Mouse (Mus musculus) layer of hippocampus, postnatal 10 days (tissue): ENCODE measurements around the gene Dcdc2a. TPM values are rescaled to one million over a fixed set of nuclear protein-coding genes. Genes with fewer than 3 reads are reported as not detected.

ENCODE experiments used
- DNase-seq, 2 experiments: peaks; one replicate each; pipeline ENCODE4 v3.0.0; 2021; ENCODE audit warnings: low spot score in 2 of 2
- long read RNA-seq: library from polyadenylated mRNA; stranded (forward); transcript quantifications from one replicate; pipeline ENCODE4 v2.0.0, GENCODE M21; 2023
- total RNA-seq, 2 experiments: library from RNA; stranded (reverse); gene quantifications; 2 replicates each; pipeline ENCODE4 v1.2.3; 2021

Dcdc2a gene
- total RNA-seq: 10 to 100 TPM in 1 of 2 experiments, 1 to 10 TPM in 1; 9.1 to 11.8 TPM
- long read RNA-seq, full-length matches to known transcripts: 4 of 8 reads
- long read RNA-seq, partial matches to known transcripts: 0 of 8 reads
- long read RNA-seq, other reads (novel, unspliced or antisense): 4 of 8 reads

GRCm38 (mm10) chr13:25055873-25056667, at the start of gene Dcdc2a:
Gene Dcdc2a (plus strand): TSS chr13:25056004.
- DNase-seq: peak; percentile 10 to 14

DNA sequence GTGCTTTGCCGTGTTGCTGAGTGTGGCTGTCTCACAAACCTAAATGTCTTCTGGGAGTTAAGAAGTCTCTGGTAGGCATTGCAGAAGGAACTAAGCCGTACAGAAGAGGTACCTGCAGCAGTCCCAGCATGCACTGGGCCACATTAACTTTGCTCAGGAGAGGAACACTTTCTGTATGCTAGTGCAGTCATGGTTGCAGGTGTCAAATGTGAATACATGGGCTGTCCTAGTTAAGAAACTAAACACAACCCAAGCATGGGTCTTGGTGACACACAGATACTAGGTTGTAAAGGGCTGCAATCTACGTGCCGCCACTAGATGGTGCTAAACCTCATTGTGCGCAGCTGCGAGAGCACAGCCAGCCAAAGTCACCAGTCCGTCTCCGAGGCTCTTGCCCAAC, 48.7 kb upstream of the Dcdc2a start:
- DNase-seq: peak; percentile 63 to 64

- DNase-seq: no peak
Measured at GRCm38 (mm10) chr13:25018316-25018715, 37.5 kb upstream of the Dcdc2a start.

DNA sequence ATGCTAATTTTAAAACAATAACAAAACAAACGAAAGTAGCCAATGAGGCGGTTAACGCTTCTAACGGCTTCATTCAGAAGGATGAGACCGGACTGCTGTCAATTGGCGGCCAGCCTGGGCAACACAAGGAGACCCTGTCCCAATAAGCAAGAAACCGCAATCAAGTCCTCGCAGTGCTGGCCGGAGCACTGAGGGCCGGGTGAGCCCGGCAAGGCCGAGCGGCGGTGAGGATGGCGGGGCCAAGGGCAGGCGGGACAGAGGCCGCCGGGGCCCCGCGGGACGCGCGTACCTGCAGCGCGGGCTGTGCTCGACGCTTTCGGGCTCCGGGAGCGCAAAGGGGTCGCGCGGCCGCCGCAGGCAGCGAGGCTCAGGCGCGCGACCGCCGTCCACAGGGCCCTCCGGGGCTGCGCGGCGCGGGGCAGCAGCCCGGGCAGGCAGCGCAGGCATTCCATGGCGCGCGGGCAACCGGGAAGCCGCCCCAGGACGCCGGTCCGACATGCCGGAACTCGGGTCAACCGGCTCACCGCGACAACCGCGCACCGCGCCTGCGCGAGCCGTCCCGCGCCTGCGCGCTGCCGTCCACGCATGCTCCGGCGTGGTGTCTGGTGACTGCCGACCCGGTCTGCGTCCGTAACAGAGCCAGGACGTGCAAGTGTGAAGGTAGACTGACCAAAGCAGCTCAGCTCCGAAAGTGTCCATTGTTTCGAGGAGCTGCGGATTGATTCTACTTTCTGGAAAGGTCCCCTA, 35.8 kb upstream of the Dcdc2a start, which contains the start of gene Mrs2:
Gene Mrs2 (minus strand): TSS at position 587 of the 747 bp plus-strand sequence.
- peak; percentile 81 to 90 for DNase-seq

DNA sequence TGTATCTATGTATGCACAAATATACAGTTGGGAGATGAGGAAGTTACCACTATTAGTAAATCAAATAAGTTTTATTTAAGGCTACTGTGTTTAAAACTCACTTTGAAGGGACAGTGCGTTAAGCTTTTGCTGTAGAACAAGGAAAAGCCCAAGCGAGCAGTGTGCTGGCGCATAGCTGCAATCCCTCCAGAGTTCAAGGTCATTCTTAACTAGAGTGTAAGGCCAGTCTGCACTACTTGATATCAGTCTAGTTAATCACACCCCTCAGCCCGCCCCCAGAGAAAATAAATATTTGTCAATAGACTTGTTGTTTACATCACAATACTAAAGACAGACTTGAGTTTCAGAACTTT, 35.3 kb upstream of the Dcdc2a start:
- no peak for DNase-seq

- DNase-seq: no peak
Measured at GRCm38 (mm10) chr13:25022386-25022785, 33.4 kb upstream of the Dcdc2a start.

GRCm38 (mm10) chr13:25023129-25023528, 32.7 kb upstream of the Dcdc2a start:
- no peak for DNase-seq

DNA sequence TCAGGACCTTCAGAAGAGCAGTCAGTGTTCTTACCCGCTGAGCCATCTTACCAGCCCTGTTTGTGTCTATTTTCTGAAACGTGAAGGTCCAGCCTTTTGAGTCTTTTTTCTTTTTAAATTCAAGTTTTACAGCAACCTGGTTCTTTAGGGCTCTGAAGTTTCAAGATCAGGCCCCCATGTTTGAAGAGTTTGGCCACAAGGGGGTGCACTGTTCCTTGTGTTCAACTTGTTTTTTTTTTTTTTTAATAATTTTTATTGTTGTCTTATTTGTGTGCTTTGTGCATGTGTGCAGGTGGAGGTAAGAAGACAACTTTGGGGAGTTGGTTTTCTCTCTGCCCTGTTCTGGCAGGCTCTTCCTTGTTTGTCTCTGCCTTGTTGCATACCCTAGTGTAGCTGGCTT, 31.1 kb upstream of the Dcdc2a start:
- peak; percentile 25 to 52 for DNase-seq

DNA sequence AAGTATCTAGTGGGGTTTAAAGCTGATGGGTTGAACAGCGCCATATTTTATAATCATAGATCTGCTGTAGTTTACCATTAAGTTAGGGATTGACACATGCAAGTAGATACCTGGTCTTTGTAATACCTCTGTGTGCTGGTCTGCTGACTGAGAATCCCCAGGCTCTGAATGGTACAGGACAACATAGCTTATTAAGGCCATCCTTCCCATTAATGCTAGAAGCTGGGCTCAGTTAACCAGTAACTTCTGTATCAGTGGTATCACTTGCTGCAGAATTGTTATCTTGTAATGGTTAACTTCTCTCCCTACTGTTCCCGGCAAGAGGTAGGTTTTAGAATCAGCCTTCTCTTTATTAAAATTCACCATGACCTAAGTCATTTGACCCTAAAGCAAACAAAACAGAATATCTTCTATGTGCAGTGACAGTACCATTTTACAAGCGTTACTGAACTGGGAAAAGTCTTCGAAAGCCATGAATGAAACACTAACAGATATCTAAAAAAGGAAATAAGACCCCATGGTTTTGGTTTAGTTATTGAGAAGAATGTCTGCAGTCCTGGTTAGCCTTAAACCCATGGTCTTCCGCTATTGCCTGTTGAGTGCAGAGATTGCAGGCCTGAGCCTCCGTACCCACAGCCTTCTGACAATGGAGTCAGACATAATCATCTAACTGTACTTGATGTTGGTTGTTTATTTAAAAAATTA, 29.2 kb upstream of the Dcdc2a start:
- no peak for DNase-seq

- DNase-seq: no peak
Measured at GRCm38 (mm10) chr13:25027114-25027425, 28.7 kb upstream of the Dcdc2a start.

DNA sequence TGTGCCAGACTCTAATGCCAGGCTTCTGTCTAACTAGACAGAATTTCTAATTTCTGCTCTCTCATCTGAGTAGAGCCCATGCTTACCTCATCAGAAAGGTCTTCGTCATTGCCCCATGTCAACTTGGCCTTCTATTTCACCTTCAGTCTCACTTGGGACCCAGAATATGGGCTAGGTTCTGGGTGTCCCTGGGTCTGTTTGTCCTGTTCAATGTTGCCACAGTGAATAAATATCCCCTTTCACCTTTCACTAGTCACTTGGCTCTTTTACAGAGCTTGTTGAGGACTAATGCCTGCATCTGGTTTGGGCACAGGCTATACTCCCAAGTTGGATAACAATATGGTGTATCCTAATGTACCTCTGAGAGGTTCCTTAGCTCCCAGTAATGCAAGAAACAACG, 16.3 kb upstream of the Dcdc2a start:
- DNase-seq: no peak

DNA sequence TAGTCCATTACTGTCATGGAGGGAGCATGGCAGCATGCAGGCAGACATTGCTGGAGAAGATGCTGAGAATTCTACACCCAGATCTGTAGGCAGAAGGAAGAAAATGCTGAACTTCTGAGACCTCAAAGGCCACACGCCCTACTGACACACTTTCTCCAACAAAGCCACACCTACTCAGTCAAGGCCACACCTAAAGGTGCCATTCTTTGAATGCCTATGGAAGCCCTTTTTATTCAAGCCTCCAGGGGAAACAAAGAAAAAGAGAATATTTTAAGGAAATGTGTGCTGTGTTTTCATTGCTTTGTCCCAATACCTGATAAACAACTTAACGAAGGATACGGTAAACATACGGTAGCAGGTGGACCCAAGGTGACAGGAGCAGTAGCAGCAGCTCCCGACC, 3.1 kb upstream of the Dcdc2a start:
- no peak for DNase-seq

DNA sequence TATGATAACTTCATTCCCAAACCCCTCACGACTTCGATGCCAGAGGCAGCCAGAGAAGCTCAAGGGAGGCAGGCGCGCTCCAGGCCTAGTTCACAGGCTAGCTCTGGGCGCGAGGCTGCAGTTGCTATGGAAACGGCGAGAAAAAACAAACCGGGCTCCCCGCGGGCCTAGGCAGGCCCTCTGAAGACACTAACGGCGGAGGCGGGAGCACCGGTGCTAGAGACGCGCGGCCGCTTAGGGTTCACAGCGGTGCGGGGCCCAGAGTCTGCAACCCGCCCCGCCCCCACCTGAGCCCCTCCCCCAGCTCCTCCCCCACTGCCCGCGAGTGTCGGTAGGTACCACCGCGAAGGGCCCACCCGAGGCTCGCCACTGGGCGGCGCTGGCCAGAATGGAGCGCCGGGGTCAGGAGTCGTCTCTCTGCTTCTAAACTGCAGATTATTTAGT, 671 bp upstream of the Dcdc2a start:
- peak; percentile 63 to 71 for DNase-seq

- no peak for DNase-seq
Measured at GRCm38 (mm10) chr13:25066659-25067058, 10.9 kb downstream of the Dcdc2a start.

GRCm38 (mm10) chr13:25067183-25067582, 11.4 kb downstream of the Dcdc2a start:
- no peak for DNase-seq

- no peak for DNase-seq
Measured at GRCm38 (mm10) chr13:25069765-25070164, 14.0 kb downstream of the Dcdc2a start.

- no peak for DNase-seq
Measured at GRCm38 (mm10) chr13:25070791-25071190, 15.0 kb downstream of the Dcdc2a start.

DNA sequence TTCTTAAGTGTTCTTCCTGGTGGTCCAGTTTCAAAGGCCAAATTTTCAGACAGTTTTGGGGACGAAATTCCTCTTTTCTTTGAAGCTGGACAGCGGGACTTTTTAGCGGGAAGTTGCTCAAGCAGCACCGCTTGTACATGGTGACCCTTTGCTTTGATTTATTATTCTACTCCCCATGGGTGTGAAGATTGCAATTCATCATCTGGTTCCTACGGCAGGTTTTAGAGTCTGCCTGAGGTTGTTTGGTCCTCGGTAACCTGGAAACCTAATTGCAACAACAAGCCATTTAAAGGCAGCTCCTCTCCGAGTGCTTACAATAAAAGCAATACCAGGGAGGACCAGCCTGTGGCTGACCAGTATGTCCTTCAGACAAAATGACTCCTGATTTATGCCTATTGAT, 21.5 kb downstream of the Dcdc2a start:
- DNase-seq: no peak

- DNase-seq: no peak
Measured at GRCm38 (mm10) chr13:25083144-25083572, 27.4 kb downstream of the Dcdc2a start.

DNA sequence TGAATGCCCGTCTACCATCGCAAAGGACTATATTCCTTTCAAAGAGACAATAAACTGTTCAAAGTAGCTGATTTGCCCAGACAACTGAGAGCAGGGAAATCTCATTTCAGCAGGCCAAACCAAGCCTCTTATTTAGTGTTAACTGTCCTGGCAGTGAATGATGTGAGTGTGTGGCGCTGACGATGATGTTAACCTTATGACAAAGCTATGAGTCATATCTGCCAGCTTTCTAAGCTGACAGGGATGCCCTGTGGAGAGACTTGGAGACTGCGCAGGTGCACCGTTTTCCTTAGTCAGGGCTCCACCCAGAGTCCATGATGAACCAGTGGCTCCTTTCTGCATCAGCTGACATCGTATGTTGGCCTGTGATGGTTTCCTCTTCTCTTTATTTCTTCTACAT, 29.3 kb downstream of the Dcdc2a start:
- no peak for DNase-seq

- DNase-seq: no peak
Measured at GRCm38 (mm10) chr13:25091347-25091746, 35.5 kb downstream of the Dcdc2a start.

DNA sequence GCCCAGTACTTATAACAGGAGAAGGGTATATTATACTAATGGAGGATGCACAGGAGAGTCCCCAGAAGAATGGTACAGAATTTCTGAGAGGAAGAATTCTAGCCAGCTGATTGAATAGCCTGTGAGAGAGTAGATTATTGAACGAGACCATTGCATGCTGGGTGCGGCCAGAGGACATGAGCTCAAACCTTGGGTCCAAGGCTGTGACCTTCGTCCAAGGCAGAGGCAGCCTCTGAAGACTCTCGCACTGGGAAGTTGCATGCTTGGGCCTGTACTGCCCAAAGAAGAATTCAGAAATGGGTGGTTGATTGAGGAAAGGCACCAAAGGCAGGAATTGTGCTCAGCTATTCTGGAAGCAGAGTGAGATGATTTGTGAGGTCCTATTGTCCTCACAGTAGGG, 38.0 kb downstream of the Dcdc2a start:
- DNase-seq: no peak
